8 mouse cellular contexts compared by ENCODE assay signal in genomic region chr3:9960696-9961095, GRCm38 (mm10).
DNase-seq lines count a peak whose midpoint lies in the region; ATAC-seq lines count a peak whose summit lies in the region.

No protein-coding gene starts in this region.

- no peak overlapping the region for H3K27ac ChIP-seq in kidney, embryonic 15.5 days
- no peak overlapping the region for H3K27ac ChIP-seq in limb, embryonic 10.5 days

- peak; percentile 45 for ATAC-seq in cerebellum, adult (ENCODE audit: insufficient number of reproducible peaks, low FRiP score, low TSS enrichment)
- no peak for ATAC-seq in kidney, embryonic 15.5 days (replicated peaks; ENCODE audit: low FRiP score)
- ATAC-seq in common myeloid progenitor, adult 5-6 weeks (replicated peaks; ENCODE audit: low read depth, poor library complexity, severe bottlenecking): 0 out of 2 replicates have a peak, but pooled peaks have one; percentile 15

- no peak overlapping the region for H3K4me3 ChIP-seq in kidney, embryonic 15.5 days (replicated peaks)
- no peak overlapping the region for H3K4me3 ChIP-seq in limb, embryonic 10.5 days

- no peaks in the 10 kb centered on the region for H3K4me1 ChIP-seq in kidney, embryonic 15.5 days
- no peaks in the 10 kb centered on the region for H3K4me1 ChIP-seq in limb, embryonic 10.5 days

- no peaks in the 10 kb centered on the region for H3K9me3 ChIP-seq in kidney, embryonic 15.5 days (replicated peaks)
- no peaks in the 10 kb centered on the region for H3K9me3 ChIP-seq in limb, embryonic 10.5 days (replicated peaks)

- no peaks in the 10 kb centered on the region for H3K36me3 ChIP-seq in kidney, embryonic 15.5 days
- H3K36me3 ChIP-seq in limb, embryonic 10.5 days: no peaks in the 10 kb centered on the region

- 62% methylated on average over 7 of the region's 7 CpGs for WGBS in kidney, embryonic 15.5 days
- WGBS in limb, embryonic 10.5 days: 62% methylated on average over 7 of the region's 7 CpGs

- no peaks in the 10 kb centered on the region for H3K27me3 ChIP-seq in kidney, embryonic 15.5 days
- no peaks in the 10 kb centered on the region for H3K27me3 ChIP-seq in limb, embryonic 10.5 days (ENCODE audit: low read depth, poor library complexity, severe bottlenecking)

- no peak for DNase-seq in cerebellum, adult 11-12 months
- peak; percentile 25 for DNase-seq in kidney, adult 11 months
- DNase-seq in limb, embryonic 10.5 days (ENCODE audit: low spot score): peak; percentile 30
- DNase-seq in thymus, postnatal 4 days: peak; percentile 67
- DNase-seq in ovary, postnatal 36 days (ENCODE audit: low spot score): no peak

- no peak overlapping the region for H3K9ac ChIP-seq in kidney, embryonic 15.5 days

- no peak overlapping the region for H3K4me2 ChIP-seq in kidney, embryonic 15.5 days

Comparison
In these comparisons a context has a peak if more than half of its experiments do, and no peak if none do; other contexts are left out.
1. DNase-seq: peak in kidney, adult 11 months (single experiment), limb, embryonic 10.5 days (single experiment) and thymus, postnatal 4 days (single experiment); none in cerebellum, adult 11-12 months (single experiment) and ovary, postnatal 36 days (single experiment).